Mouse (Mus musculus): ENCODE results near the gene Calm5. TPM values are rescaled to one million over a fixed set of nuclear protein-coding genes. Genes with fewer than 3 reads are reported as not detected.
A peak's percentile ranks its signal among the peaks of the same experiment; 100 is the strongest.

Calm5 gene
- polyA plus RNA-seq, 1 experiment: not detected

DNA sequence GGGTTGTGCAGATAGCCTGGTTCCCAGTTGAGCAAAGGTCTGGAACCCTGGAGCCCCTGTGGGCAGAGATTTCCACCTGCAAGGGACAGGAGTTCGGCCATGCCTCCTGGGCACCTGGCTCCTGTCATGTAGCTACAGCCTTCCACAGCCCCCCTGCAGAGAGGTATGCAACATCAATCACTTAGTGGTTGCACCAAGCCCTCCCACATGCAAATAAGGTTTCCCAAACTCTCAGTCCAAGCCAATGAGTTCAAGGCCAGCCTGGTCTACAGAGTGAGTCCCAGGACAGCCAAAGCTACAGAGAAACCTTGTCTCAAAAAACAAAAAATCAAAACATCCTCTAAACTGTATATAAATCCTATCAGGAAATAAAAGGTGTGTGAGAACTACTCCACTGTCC is 3.6 kb upstream of the Calm5 start:
- 91% methylated on average over 1 of the region's 1 CpGs for WGBS
- Histone ChIP-seq H3K27me3 (ENCODE audit: control insufficient read depth, insufficient read depth, low read length) (no peaks in the 10 kb centered on the region), H3K4me1 (ENCODE audit: control insufficient read depth, insufficient read depth, insufficient read length, low read length) (no peaks in the 10 kb centered on the region), H3K4me3 (ENCODE audit: low read depth, low read length) (no peak overlapping the region), H3K27ac (ENCODE audit: insufficient read depth, low read depth, low read length) (no peak overlapping the region), H3K36me3 (ENCODE audit: control insufficient read depth, insufficient read depth, low read length) (no peaks in the 10 kb centered on the region)
- TF ChIP-seq POLR2A (IDR thresholded peaks at IDR 0.05; ENCODE audit: low read depth, low read length) (no peak), CTCF (IDR thresholded peaks at IDR 0.05; ENCODE audit: extremely low read depth, insufficient read length, insufficient replicate concordance, low read depth, low read length) (no peak)

DNA sequence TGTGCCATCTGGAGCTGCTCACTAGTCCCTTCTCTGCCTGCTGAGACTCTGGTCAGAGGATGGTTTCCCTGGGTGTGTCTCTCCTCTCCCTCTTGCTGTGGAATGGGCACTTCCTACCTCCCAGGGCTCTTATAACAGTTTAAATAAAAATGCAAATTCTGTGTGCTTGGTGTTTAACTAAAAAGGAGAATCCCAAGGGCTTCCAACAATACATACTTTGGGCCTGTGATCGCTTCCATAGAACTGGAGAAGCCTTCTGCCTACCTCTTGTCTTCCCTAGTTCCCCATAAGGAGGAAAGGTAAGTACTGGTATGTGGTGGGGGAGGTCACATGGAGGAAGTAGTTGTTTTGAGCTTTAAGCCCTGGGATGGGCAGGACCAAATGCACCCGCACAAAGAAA is 883 bp downstream of the Calm5 start:
- H3K4me1 ChIP-seq (ENCODE audit: control insufficient read depth, insufficient read depth, insufficient read length, low read length): no peaks in the 10 kb centered on the region
- no peaks in the 10 kb centered on the region for H3K36me3 ChIP-seq (ENCODE audit: control insufficient read depth, insufficient read depth, low read length)
- no peak overlapping the region for H3K4me3 ChIP-seq (ENCODE audit: low read depth, low read length)
- H3K27me3 ChIP-seq (ENCODE audit: control insufficient read depth, insufficient read depth, low read length): no peaks in the 10 kb centered on the region
- H3K27ac ChIP-seq (ENCODE audit: insufficient read depth, low read depth, low read length): no peak overlapping the region
- no peak for TF ChIP-seq POLR2A (IDR thresholded peaks at IDR 0.05; ENCODE audit: low read depth, low read length)
- no peak for TF ChIP-seq CTCF (IDR thresholded peaks at IDR 0.05; ENCODE audit: extremely low read depth, insufficient read length, insufficient replicate concordance, low read depth, low read length)
- WGBS: 82% methylated on average over 2 of the region's 2 CpGs

GRCm38 (mm10) chr13:3856252-3856651 is 2.3 kb downstream of the Calm5 start:
- H3K27ac ChIP-seq (ENCODE audit: insufficient read depth, low read depth, low read length): no peak overlapping the region
- no peak for TF ChIP-seq POLR2A (IDR thresholded peaks at IDR 0.05; ENCODE audit: low read depth, low read length)
- WGBS: 90% methylated on average over 1 of the region's 1 CpGs
- H3K4me3 ChIP-seq (ENCODE audit: low read depth, low read length): no peak overlapping the region
- no peaks in the 10 kb centered on the region for H3K36me3 ChIP-seq (ENCODE audit: control insufficient read depth, insufficient read depth, low read length)
- H3K27me3 ChIP-seq (ENCODE audit: control insufficient read depth, insufficient read depth, low read length): no peaks in the 10 kb centered on the region
- no peaks in the 10 kb centered on the region for H3K4me1 ChIP-seq (ENCODE audit: control insufficient read depth, insufficient read depth, insufficient read length, low read length)

- Histone ChIP-seq H3K4me1 (ENCODE audit: control insufficient read depth, insufficient read depth, insufficient read length, low read length) (peaks cover 13% of the 10 kb centered on the region), H3K36me3 (ENCODE audit: control insufficient read depth, insufficient read depth, low read length) (no peaks in the 10 kb centered on the region), H3K27me3 (ENCODE audit: control insufficient read depth, insufficient read depth, low read length) (no peaks in the 10 kb centered on the region), H3K27ac (ENCODE audit: insufficient read depth, low read depth, low read length) (no peak overlapping the region), H3K4me3 (ENCODE audit: low read depth, low read length) (no peak overlapping the region)
- TF ChIP-seq CTCF (IDR thresholded peaks at IDR 0.05; ENCODE audit: extremely low read depth, insufficient read length, insufficient replicate concordance, low read depth, low read length): no peak
- no peak for TF ChIP-seq POLR2A (IDR thresholded peaks at IDR 0.05; ENCODE audit: low read depth, low read length)
- WGBS: 93% methylated on average over 8 of the region's 8 CpGs
Measured at GRCm38 (mm10) chr13:3861251-3861650, 7.3 kb downstream of the Calm5 start.

- Histone ChIP-seq H3K36me3 (ENCODE audit: control insufficient read depth, insufficient read depth, low read length) (no peaks in the 10 kb centered on the region), H3K27ac (ENCODE audit: insufficient read depth, low read depth, low read length) (no peak overlapping the region), H3K4me1 (ENCODE audit: control insufficient read depth, insufficient read depth, insufficient read length, low read length) (peaks cover 18% of the 10 kb centered on the region), H3K4me3 (ENCODE audit: low read depth, low read length) (no peak overlapping the region), H3K27me3 (ENCODE audit: control insufficient read depth, insufficient read depth, low read length) (no peaks in the 10 kb centered on the region)
- WGBS: 33% methylated on average over 3 of the region's 3 CpGs
- TF ChIP-seq POLR2A (IDR thresholded peaks at IDR 0.05; ENCODE audit: low read depth, low read length) (no peak), CTCF (IDR thresholded peaks at IDR 0.05; ENCODE audit: extremely low read depth, insufficient read length, insufficient replicate concordance, low read depth, low read length) (no peak)
Measured at GRCm38 (mm10) chr13:3862325-3862724, 8.4 kb downstream of the Calm5 start.

DNA sequence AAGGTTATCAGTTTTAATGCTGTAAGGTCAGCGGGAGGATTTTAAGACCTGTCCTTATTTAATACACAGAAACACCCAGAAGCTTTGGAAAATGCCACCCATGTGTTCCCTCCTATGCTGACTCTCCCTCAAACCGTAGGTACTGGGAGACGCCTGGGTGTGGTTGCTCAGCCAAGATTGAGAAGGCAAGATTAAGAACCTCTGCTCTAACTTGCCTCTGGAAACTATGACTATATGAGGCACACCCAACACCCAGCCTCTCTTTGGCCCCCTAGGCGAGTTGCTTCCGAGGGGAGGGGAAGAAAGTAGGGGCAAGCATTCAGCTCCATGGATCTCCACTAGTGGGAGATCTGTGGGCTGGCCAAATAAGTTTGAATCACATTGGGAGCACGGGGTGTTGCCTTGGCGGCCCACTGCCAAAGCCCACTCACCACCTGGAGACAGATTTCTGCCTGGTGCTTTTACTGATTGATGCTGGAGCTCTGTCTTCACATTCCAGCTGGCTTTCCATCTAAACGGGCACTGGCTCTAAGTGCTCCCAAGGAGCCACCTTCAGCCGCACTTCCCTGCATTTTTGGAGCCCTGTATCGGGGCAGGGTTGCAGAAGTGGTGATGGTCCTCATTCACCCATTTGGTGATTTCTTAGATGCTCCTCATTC is 9.1 kb downstream of the Calm5 start:
- no peak overlapping the region for H3K27ac ChIP-seq (ENCODE audit: insufficient read depth, low read depth, low read length)

DNA sequence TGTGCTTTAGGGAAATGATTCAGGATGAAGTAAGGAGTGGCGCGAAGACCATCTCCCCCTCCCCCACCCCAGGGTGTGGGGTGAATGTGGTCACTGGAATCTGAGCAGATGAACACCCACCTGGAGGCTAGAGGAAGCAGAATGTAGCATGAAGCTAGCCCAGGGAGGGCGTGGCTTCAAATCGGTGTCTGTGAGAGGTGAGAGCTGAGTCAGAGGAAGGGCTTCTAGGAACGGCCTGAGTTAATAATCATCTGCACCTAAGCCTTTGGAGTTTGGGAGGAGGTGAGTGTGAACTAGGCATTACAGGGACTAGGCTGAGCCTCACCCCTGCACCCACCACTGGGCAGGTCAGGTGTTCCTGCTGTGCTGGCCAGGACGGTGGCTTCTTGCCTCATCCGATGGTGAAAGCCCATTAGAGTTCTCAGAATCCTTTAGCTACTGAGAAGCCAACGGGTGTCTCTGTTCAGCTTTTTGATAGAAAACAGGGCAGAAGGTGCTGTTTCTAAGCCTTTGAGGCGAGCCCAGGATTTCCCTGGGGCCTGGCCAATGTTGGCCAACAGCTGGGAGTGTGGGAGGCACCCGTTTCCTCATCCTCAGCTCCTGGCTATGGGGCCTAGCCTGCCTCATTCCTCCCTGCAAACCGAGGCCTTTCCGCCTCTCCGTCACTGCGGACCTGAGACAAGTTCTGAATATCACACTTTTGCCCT is 11.8 kb downstream of the Calm5 start:
- H3K36me3 ChIP-seq (ENCODE audit: control insufficient read depth, insufficient read depth, low read length): no peaks in the 10 kb centered on the region
- TF ChIP-seq CTCF (IDR thresholded peaks at IDR 0.05; ENCODE audit: extremely low read depth, insufficient read length, insufficient replicate concordance, low read depth, low read length) (no peak), POLR2A (IDR thresholded peaks at IDR 0.05; ENCODE audit: low read depth, low read length) (no peak)
- no peak overlapping the region for H3K4me3 ChIP-seq (ENCODE audit: low read depth, low read length)
- H3K27me3 ChIP-seq (ENCODE audit: control insufficient read depth, insufficient read depth, low read length): no peaks in the 10 kb centered on the region
- 49% methylated on average over 14 of the region's 14 CpGs for WGBS
- H3K4me1 ChIP-seq (ENCODE audit: control insufficient read depth, insufficient read depth, insufficient read length, low read length): peaks cover 18% of the 10 kb centered on the region
- H3K27ac ChIP-seq (ENCODE audit: insufficient read depth, low read depth, low read length): peak overlapping the region; percentile 65

More for the DNA sequence above, 9.1 kb downstream of the Calm5 start:
- no peaks in the 10 kb centered on the region for H3K36me3 ChIP-seq (ENCODE audit: control insufficient read depth, insufficient read depth, low read length)
- H3K4me1 ChIP-seq (ENCODE audit: control insufficient read depth, insufficient read depth, insufficient read length, low read length): peaks cover 18% of the 10 kb centered on the region
- H3K4me3 ChIP-seq (ENCODE audit: low read depth, low read length): no peak overlapping the region
- WGBS: 83% methylated on average over 10 of the region's 10 CpGs
- no peaks in the 10 kb centered on the region for H3K27me3 ChIP-seq (ENCODE audit: control insufficient read depth, insufficient read depth, low read length)
- TF ChIP-seq CTCF (IDR thresholded peaks at IDR 0.05; ENCODE audit: extremely low read depth, insufficient read length, insufficient replicate concordance, low read depth, low read length): no peak
- TF ChIP-seq POLR2A (IDR thresholded peaks at IDR 0.05; ENCODE audit: low read depth, low read length): no peak
